Mouse (Mus musculus) embryonic stem cell, embryonic (primary cell): ENCODE data around the gene Morc4.

Source experiments
- CTCF ChIA-PET, 4 experiments: fragments of 300-600 bp in 2 of 4; fragments of 350-600 bp in 2 of 4; sonication (Branson Sonifier 250); formaldehyde crosslinking; loops; one replicate each; lab custom pipeline; 2022; ENCODE audit warnings: inconsistent platforms in 2 of 4; lab: Charles Lee
- POLR2A ChIA-PET, 4 experiments: fragments of 300-600 bp in 2 of 4; fragments of 350-600 bp in 2 of 4; sonication (Branson Sonifier 250); formaldehyde crosslinking; loops; one replicate each; lab custom pipeline; 2022; ENCODE audit warnings: antibody characterized with exemption in 4 of 4, inconsistent platforms in 1 of 4; lab: Charles Lee

Gene Morc4

DNA sequence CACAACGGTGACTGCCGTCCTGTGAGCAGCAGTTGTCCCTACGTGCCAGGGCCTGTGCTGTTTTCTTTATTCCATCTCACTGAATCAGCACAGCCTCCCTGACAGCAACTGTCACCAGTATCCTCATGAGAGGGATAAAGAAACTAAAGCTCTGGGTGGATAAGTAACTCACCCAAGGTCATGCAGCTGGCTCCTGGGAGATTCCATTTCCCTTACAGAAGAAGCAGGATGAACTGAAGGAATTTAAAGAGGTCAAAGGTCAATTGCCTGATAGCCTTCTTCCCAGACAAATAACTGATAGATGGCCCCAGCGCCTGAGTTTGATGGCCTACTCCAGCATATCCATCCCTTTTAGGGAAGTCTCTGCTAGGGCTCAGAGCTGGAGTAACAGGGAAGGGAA, 94.1 kb downstream of the Morc4 start:
- ChIA-PET POLR2A (interaction anchor here in 2 of 4 experiments (0.6 to 0.7 kb wide), 2 partner anchors 21 to 821 kb away, joined by 3 to 5 read pairs; no protein-coding TSS in a partner anchor), CTCF (interaction anchor here in 1 of 4 experiments (1.2 kb wide), 1 partner anchor 55 kb away, joined by 3 read pairs; no protein-coding TSS in a partner anchor)

DNA sequence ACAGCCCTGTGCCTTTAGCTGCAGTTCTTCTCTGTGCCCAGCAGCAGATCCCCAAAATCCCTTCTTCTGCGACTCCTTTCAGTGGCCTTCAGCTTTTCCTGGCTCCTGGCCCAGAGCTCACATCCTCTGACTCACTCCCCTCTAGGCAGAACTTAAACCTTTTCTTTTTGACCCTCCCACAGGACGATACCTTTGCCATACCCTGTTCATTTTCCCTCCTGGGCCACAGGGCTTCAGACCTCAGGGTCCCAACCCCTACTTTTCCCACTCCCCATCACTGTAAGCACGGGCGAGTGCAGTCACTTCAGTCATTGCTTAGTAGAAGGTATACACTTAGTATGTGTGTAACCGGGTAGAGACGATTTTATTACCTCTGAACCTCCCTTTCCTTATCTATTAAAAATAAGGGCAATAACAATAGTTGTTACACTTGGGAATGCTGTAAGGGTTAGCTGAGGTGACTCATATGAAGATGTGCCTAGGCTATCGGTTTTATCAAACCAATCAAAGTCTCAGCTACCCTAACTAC, 96.3 kb downstream of the Morc4 start:
- ChIA-PET POLR2A (interaction anchor here in 1 of 4 experiments (1.0 to 1.7 kb wide), 3 partner anchors 8 to 64 kb away, joined by 3 to 6 read pairs (median 3); partner anchors contain the start of gene Ripply1), CTCF (interaction anchor here in 2 of 4 experiments (0.7 to 1.7 kb wide), 3 partner anchors 57 to 62 kb away, joined by 3 to 14 read pairs (median 11); no protein-coding TSS in a partner anchor)

DNA sequence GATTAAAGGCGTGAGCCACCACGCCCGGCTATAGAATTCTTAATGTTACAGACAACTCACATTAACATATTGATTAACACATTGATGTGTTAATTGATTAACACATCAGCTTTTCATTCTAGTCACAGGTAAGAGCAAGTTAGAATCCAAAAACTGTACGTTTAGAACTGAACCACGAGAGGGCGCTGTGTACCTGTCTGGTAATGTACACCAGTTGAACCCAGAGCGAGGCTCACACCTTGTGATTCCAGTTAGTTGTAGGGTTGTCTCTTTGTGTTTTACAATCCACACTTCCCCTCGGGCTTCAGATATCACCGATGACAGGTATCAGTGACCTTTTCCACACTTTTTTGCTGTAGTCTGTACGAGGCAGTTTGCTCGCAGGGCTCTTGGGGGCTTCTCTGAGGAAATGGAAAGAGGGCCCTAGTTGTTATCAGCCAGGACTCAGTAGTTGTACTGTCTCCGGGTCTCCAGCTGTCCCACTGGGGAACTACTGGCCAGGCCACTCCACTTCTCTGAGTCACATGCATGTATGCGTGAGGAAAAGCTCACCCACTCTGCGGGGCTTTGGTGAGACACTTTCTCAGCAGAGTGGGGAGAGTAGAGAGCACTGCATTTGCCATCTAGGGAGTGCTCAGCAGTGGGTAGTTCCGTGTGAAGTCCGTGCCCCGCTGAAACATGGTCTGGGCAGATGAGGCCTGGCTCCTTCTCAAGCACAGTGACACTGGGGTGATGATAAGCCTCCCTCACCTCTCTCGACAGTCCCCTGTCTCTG, 97.0 kb downstream of the Morc4 start:
- ChIA-PET POLR2A (interaction anchor here in 2 of 4 experiments (1.0 to 1.7 kb wide), 4 partner anchors 8 to 89 kb away, joined by 3 to 6 read pairs (median 3); partner anchors contain the start of gene Ripply1 (in 1 of the 2)), CTCF (interaction anchor here (0.6 to 1.7 kb wide), 15 partner anchors 8 to 1049 kb away, joined by 3 to 14 read pairs (median 3); partner anchors contain the start of gene Ripply1 (in 1 of the 4))
